In the genomic region with DNA sequence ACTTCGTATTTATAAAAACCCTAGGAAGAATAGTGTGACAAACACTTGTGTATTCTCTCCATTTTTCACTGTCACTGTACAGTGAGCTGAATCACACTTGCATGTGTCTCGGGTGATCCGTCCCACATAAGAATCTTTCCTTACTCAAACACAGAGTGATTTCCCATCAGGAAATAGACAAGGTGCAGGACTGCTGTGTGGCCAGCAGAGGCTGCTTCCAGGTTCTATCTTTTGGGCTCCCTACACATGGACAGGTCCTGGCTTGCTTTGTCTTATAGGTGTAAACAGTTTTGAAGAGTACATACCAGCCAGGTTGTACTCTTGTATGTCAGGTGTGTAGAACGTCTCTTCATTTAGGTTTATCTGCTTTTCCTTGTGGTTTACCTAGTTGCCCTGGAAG, we compare ENCODE assay signal across 34 mouse cellular contexts. TPM values are rescaled to one million over a fixed set of nuclear protein-coding genes. Genes with fewer than 3 reads are reported as not detected.
DNase-seq lines count a peak whose midpoint lies in the region; ATAC-seq and TF ChIP-seq lines count a peak whose summit lies in the region.
"Had no signal": no experiment of that assay in that cellular context is flagged by ENCODE, and none has a peak within 500 bp of the region (broad histone marks: within the 10 kb centered on the region; RNA-seq: fewer than 3 reads in every experiment).

No protein-coding gene starts in this region.

- no peak for ATAC-seq in heart, postnatal 0 days (ENCODE audit: insufficient read depth, low read depth)
- no peak for ATAC-seq in liver, embryonic 14.5 days (ENCODE audit: insufficient read depth)
- ATAC-seq in liver, embryonic 11.5 days (replicated peaks; ENCODE audit: low FRiP score) = no peak
- no peak for ATAC-seq in megakaryocyte progenitor cell, adult 5-6 weeks (replicated peaks; ENCODE audit: poor library complexity)
- ATAC-seq: hindbrain, embryonic 16.5 days; midbrain, embryonic 15.5 days had no signal

- no peak for TF ChIP-seq RAD21 in MEL (IDR thresholded peaks at IDR 0.05; ENCODE audit: low read depth, low read length)

- peak; percentile 10; the same call in 1 of the 2 replicates for TF ChIP-seq CTCF in heart, postnatal 0 days (IDR thresholded peaks at IDR 0.05; ENCODE audit: low read depth)
- TF ChIP-seq CTCF in liver, embryonic 14.5 days (IDR thresholded peaks at IDR 0.05; ENCODE audit: low read depth) = 0 out of 2 replicates have a peak, but pooled peaks have one; percentile 25
- TF ChIP-seq CTCF in MEL (IDR thresholded peaks at IDR 0.05 in 2 of 3, conservative IDR thresholded peaks at IDR 0.05 in 1 of 3; ENCODE audit: control insufficient read depth in 1 of 3, insufficient read depth in 1 of 3, low read depth in 2 of 3, low read length in 3 of 3, poor library complexity in 1 of 3, severe bottlenecking in 1 of 3) = peak; percentile 2 to 24 (median 7); a peak in 3 of 6 replicates

- TF ChIP-seq EP300 in heart, postnatal 0 days (IDR thresholded peaks at IDR 0.05; ENCODE audit: low read depth) = no peak
- TF ChIP-seq EP300 in liver, embryonic 14.5 days (IDR thresholded peaks at IDR 0.05; ENCODE audit: low read depth) = no peak
- no peak for TF ChIP-seq EP300 in MEL (IDR thresholded peaks at IDR 0.05; ENCODE audit: low read depth in 1 of 2, low read length in 2 of 2)

- H3K79me2 ChIP-seq in MEL (ENCODE audit: control insufficient read depth, insufficient read depth, low read length, poor library complexity) = peaks cover 27% of the 10 kb centered on the region

- no peak overlapping the region for H3K9ac ChIP-seq in heart, postnatal 0 days (replicated peaks; ENCODE audit: low read depth, low read length)
- H3K9ac ChIP-seq in liver, embryonic 14.5 days (replicated peaks) = no peak overlapping the region
- H3K9ac ChIP-seq in liver, embryonic 11.5 days (ENCODE audit: low read depth, low read length) = no peak overlapping the region
- no peak overlapping the region for H3K9ac ChIP-seq in MEL (ENCODE audit: control insufficient read depth, low read depth, low read length, poor library complexity, severe bottlenecking)
- H3K9ac ChIP-seq: embryonic facial prominence, embryonic 12.5 days; forebrain, embryonic 12.5 days; heart, embryonic 15.5 days; kidney, embryonic 15.5 days; limb, embryonic 13.5 days; liver, embryonic 15.5 days; midbrain, embryonic 15.5 days; neural tube, embryonic 13.5 days had no signal

- TF ChIP-seq POLR2A in MEL (IDR thresholded peaks at IDR 0.05; ENCODE audit: control insufficient read depth in 1 of 2, insufficient read depth in 1 of 2, low read depth in 1 of 2, low read length in 2 of 2, poor library complexity in 1 of 2) = no peak

- H3K36me3 ChIP-seq in heart, postnatal 0 days (replicated peaks; ENCODE audit: control insufficient read depth, insufficient read depth, low read length) = peaks cover 58% of the 10 kb centered on the region
- H3K36me3 ChIP-seq in liver, embryonic 14.5 days (replicated peaks; ENCODE audit: control insufficient read depth, insufficient read depth, low read depth) = peaks cover 28% of the 10 kb centered on the region
- peaks cover 26% of the 10 kb centered on the region for H3K36me3 ChIP-seq in liver, embryonic 11.5 days (ENCODE audit: control insufficient read depth, insufficient read depth, low read length)
- H3K36me3 ChIP-seq in MEL (ENCODE audit: control insufficient read depth in 1 of 2, insufficient read depth in 2 of 2, low read length in 2 of 2) = peaks cover 12 to 25% of the 10 kb centered on the region in 2 experiments

- intact Hi-C loops in heart, postnatal 25 days (cut with DNase I) = no loop called here

- H3K27me3 ChIP-seq in heart, postnatal 0 days (ENCODE audit: control insufficient read depth, insufficient read depth, low read length) = no peaks in the 10 kb centered on the region
- no peaks in the 10 kb centered on the region for H3K27me3 ChIP-seq in liver, embryonic 14.5 days (ENCODE audit: control insufficient read depth, insufficient read depth, low read length)
- no peaks in the 10 kb centered on the region for H3K27me3 ChIP-seq in liver, embryonic 11.5 days (replicated peaks; ENCODE audit: control insufficient read depth, insufficient read depth, low read length)
- H3K27me3 ChIP-seq in MEL (ENCODE audit: control insufficient read depth in 1 of 2, insufficient read depth in 2 of 2, low read length in 2 of 2) = no peaks in the 10 kb centered on the region
- H3K27me3 ChIP-seq: embryonic facial prominence, embryonic 12.5 days; forebrain, embryonic 12.5 days; heart, embryonic 15.5 days; kidney, embryonic 15.5 days; limb, embryonic 13.5 days; liver, embryonic 15.5 days; midbrain, embryonic 15.5 days; neural tube, embryonic 13.5 days had no signal

- no peak overlapping the region for H3K4me2 ChIP-seq in heart, postnatal 0 days (ENCODE audit: low read depth, low read length)
- no peak overlapping the region for H3K4me2 ChIP-seq in liver, embryonic 14.5 days (ENCODE audit: low read depth)
- H3K4me2 ChIP-seq in liver, embryonic 11.5 days = no peak overlapping the region
- H3K4me2 ChIP-seq: embryonic facial prominence, embryonic 12.5 days; forebrain, embryonic 12.5 days; heart, embryonic 15.5 days; kidney, embryonic 15.5 days; limb, embryonic 13.5 days; liver, embryonic 15.5 days; midbrain, embryonic 15.5 days; neural tube, embryonic 13.5 days had no signal

- no peak overlapping the region for H3K4me3 ChIP-seq in heart, postnatal 0 days (ENCODE audit: low read depth, low read length)
- no peak overlapping the region for H3K4me3 ChIP-seq in liver, embryonic 14.5 days (ENCODE audit: insufficient read depth in 1 of 2, low read depth in 2 of 2, low read length in 2 of 2)
- no peak overlapping the region for H3K4me3 ChIP-seq in liver, embryonic 11.5 days (ENCODE audit: low read depth, low read length)
- H3K4me3 ChIP-seq in MEL (ENCODE audit: control insufficient read depth in 1 of 2, insufficient read depth in 1 of 2, low read depth in 2 of 2, low read length in 2 of 2) = no peak overlapping the region
- H3K4me3 ChIP-seq: embryonic facial prominence, embryonic 12.5 days; forebrain, embryonic 12.5 days; heart, embryonic 15.5 days; kidney, embryonic 15.5 days; limb, embryonic 13.5 days; liver, embryonic 15.5 days; midbrain, embryonic 15.5 days; myocyte; neural tube, embryonic 13.5 days had no signal

- WGBS in heart, postnatal 0 days = 85% methylated on average over 4 of the region's 4 CpGs
- 77% methylated on average over 4 of the region's 4 CpGs for WGBS in liver, embryonic 14.5 days (ENCODE audit: insufficient replicate concordance)
- WGBS in liver, embryonic 11.5 days = 85% methylated on average over 4 of the region's 4 CpGs

- H3K27ac ChIP-seq in heart, postnatal 0 days (ENCODE audit: low read depth) = no peak overlapping the region
- H3K27ac ChIP-seq in liver, embryonic 14.5 days = no peak overlapping the region
- H3K27ac ChIP-seq in liver, embryonic 11.5 days (ENCODE audit: low read depth, low read length) = no peak overlapping the region
- no peak overlapping the region for H3K27ac ChIP-seq in MEL (ENCODE audit: control insufficient read depth, low read depth, low read length)
- H3K27ac ChIP-seq: embryonic facial prominence, embryonic 12.5 days; forebrain, embryonic 12.5 days; heart, embryonic 15.5 days; kidney, embryonic 15.5 days; limb, embryonic 13.5 days; liver, embryonic 15.5 days; midbrain, embryonic 15.5 days; neural tube, embryonic 13.5 days had no signal

- H3K4me1 ChIP-seq in heart, postnatal 0 days (ENCODE audit: control insufficient read depth, insufficient read depth) = peaks cover 6% of the 10 kb centered on the region; the same call in 1 of the 2 replicates
- peaks cover 0 to 3% of the 10 kb centered on the region in 2 experiments; a peak in 2 of 4 replicates for H3K4me1 ChIP-seq in liver, embryonic 14.5 days (replicated peaks; ENCODE audit: control insufficient read depth in 2 of 2, insufficient read depth in 2 of 2, low read length in 1 of 2)
- H3K4me1 ChIP-seq in liver, embryonic 11.5 days (replicated peaks; ENCODE audit: control insufficient read depth, insufficient read depth, low read length) = no peaks in the 10 kb centered on the region
- H3K4me1 ChIP-seq in MEL (ENCODE audit: control insufficient read depth in 1 of 2, insufficient read depth in 2 of 2, low read length in 2 of 2) = peaks cover 0 to 6% of the 10 kb centered on the region in 2 experiments; a peak in 2 of 4 replicates

- H3K9me3 ChIP-seq in heart, postnatal 0 days (replicated peaks; ENCODE audit: control insufficient read depth, low read length) = no peaks in the 10 kb centered on the region
- H3K9me3 ChIP-seq in liver, embryonic 14.5 days (ENCODE audit: control insufficient read depth, low read length) = no peaks in the 10 kb centered on the region
- no peaks in the 10 kb centered on the region for H3K9me3 ChIP-seq in liver, embryonic 11.5 days (ENCODE audit: control insufficient read depth, low read length)
- no peaks in the 10 kb centered on the region for H3K9me3 ChIP-seq in MEL (replicated peaks; ENCODE audit: insufficient read depth, low read length)
- H3K9me3 ChIP-seq: embryonic facial prominence, embryonic 12.5 days; forebrain, embryonic 12.5 days; heart, embryonic 15.5 days; kidney, embryonic 15.5 days; limb, embryonic 13.5 days; liver, embryonic 15.5 days; midbrain, embryonic 15.5 days; neural tube, embryonic 13.5 days had no signal

- DNase-seq in heart, postnatal 0 days (ENCODE audit: low spot score) = no peak
- DNase-seq in heart, postnatal 25 days (ENCODE audit: low spot score) = no peak
- DNase-seq in liver, embryonic 14.5 days (ENCODE audit: low read depth in 3 of 3, low spot score in 3 of 3) = no peak
- DNase-seq in liver, embryonic 11.5 days (ENCODE audit: low spot score) = no peak
- peak; percentile 24 for DNase-seq in 416B (ENCODE audit: low read depth)
- DNase-seq in MEL (ENCODE audit: low read depth, low spot score) = peak; percentile 29
- DNase-seq in kidney, postnatal 25 days = no peak
- DNase-seq: adrenal gland, adult 2 months; cerebellum, adult 2 months; cerebellum, postnatal 25 days; kidney, adult 11 months; layer of hippocampus, postnatal 36 days; lung, postnatal 14 days; retina, postnatal 1 day; right cerebral cortex, postnatal 4 days; thymus, adult 18-20 months; thymus, postnatal 4 days had no signal

RNA-seq across cellular contexts. Expression of gene Rsl24d1, which starts 4.8 kb away (rescaled TPM):
- 51.6 and 65.0 TPM in 2 replicates for total RNA-seq in heart, postnatal 0 days (2014; rRNA removed; ENCODE audit: low replicate concordance)
- polyA plus RNA-seq in heart, postnatal 0 days (2015; fragmentation: Nextera tagmentation; extraction: Ambion mirVana) = 70.4 and 71.4 TPM in 2 replicates
- 10 to 100 TPM; 52.2 to 55.6 TPM for total RNA-seq in heart, postnatal 25 days (2021)
- polyA plus RNA-seq in liver, embryonic 14.5 days (2012; rRNA removed) = 22.3 and 29.7 TPM in 2 replicates
- 49.5 and 54.9 TPM in 2 replicates for polyA plus RNA-seq in liver, embryonic 14.5 days (2014; fragmentation: Nextera tagmentation; extraction: Ambion mirVana)
- polyA plus RNA-seq in liver, embryonic 11.5 days (2014; fragmentation: Nextera tagmentation; extraction: Ambion mirVana) = 156 and 157 TPM in 2 replicates
- 203 and 234 TPM in 2 replicates for total RNA-seq in MEL (2012; rRNA removed)
- 100 to 1,000 TPM in 1 of 2 experiments, not detected in 1; 195 TPM for polyA plus RNA-seq in MEL (2012; ENCODE audit: insufficient read depth in 1 of 2, insufficient read length in 2 of 2, low read depth in 1 of 2, low replicate concordance in 2 of 2, missing spikeins in 1 of 2)
- 137 and 140 TPM in 2 replicates for total RNA-seq in megakaryocyte progenitor cell, adult 5-6 weeks (2015)
- 232 and 254 TPM in 2 replicates for total RNA-seq in megakaryocyte progenitor cell, adult 5-6 weeks (2017)

RNA-seq across cellular contexts. Expression of gene Gm20509, which starts 15.7 kb away (rescaled TPM):
- not detected in 2 replicates for total RNA-seq in heart, postnatal 0 days (2014; rRNA removed; ENCODE audit: low replicate concordance)
- polyA plus RNA-seq in heart, postnatal 0 days (2015; fragmentation: Nextera tagmentation; extraction: Ambion mirVana) = not detected in 2 replicates
- total RNA-seq in heart, postnatal 25 days (2021) = not detected
- not detected in 2 replicates for polyA plus RNA-seq in liver, embryonic 14.5 days (2012; rRNA removed)
- not detected in 2 replicates for polyA plus RNA-seq in liver, embryonic 14.5 days (2014; fragmentation: Nextera tagmentation; extraction: Ambion mirVana)
- polyA plus RNA-seq in liver, embryonic 11.5 days (2014; fragmentation: Nextera tagmentation; extraction: Ambion mirVana) = not detected in 2 replicates
- total RNA-seq in MEL (2012; rRNA removed) = not detected in 2 replicates
- polyA plus RNA-seq in MEL (2012; ENCODE audit: insufficient read depth in 1 of 2, insufficient read length in 2 of 2, low read depth in 1 of 2, low replicate concordance in 2 of 2, missing spikeins in 1 of 2) = not detected
- total RNA-seq in megakaryocyte progenitor cell, adult 5-6 weeks (2015) = not detected in 2 replicates
- 0.37 TPM in 1 of 2 replicates, not detected in the other for total RNA-seq in megakaryocyte progenitor cell, adult 5-6 weeks (2017)
- total RNA-seq: gastrocnemius, adult 8-10 months; hematopoietic stem cell, adult 5-6 weeks; layer of hippocampus, postnatal 36 days; left cerebral cortex, postnatal 14 days; megakaryocyte-erythroid progenitor cell, adult 5-6 weeks had no signal
- polyA plus RNA-seq: adrenal gland, adult 2 months; cerebellum, adult 2 months; embryonic facial prominence, embryonic 12.5 days; forebrain, embryonic 12.5 days; gonadal fat pad, adult 2 months; heart, embryonic 15.5 days; hindbrain, embryonic 16.5 days; kidney, embryonic 15.5 days; limb, embryonic 13.5 days; liver, embryonic 15.5 days; midbrain, embryonic 15.5 days; myocyte; neural tube, embryonic 13.5 days; stomach, embryonic 14.5 days had no signal

RNA-seq across cellular contexts. Expression of gene Khdc3, which starts 16.4 kb away (rescaled TPM):
- not detected in 2 replicates for total RNA-seq in heart, postnatal 0 days (2014; rRNA removed; ENCODE audit: low replicate concordance)
- not detected in 2 replicates for polyA plus RNA-seq in heart, postnatal 0 days (2015; fragmentation: Nextera tagmentation; extraction: Ambion mirVana)
- not detected for total RNA-seq in heart, postnatal 25 days (2021)
- 0.05 and 0.08 TPM in 2 replicates for polyA plus RNA-seq in liver, embryonic 14.5 days (2012; rRNA removed)
- not detected in 2 replicates for polyA plus RNA-seq in liver, embryonic 14.5 days (2014; fragmentation: Nextera tagmentation; extraction: Ambion mirVana)
- polyA plus RNA-seq in liver, embryonic 11.5 days (2014; fragmentation: Nextera tagmentation; extraction: Ambion mirVana) = not detected in 2 replicates
- total RNA-seq in MEL (2012; rRNA removed) = not detected in 2 replicates
- not detected for polyA plus RNA-seq in MEL (2012; ENCODE audit: insufficient read depth in 1 of 2, insufficient read length in 2 of 2, low read depth in 1 of 2, low replicate concordance in 2 of 2, missing spikeins in 1 of 2)
- 0.44 and 0.78 TPM in 2 replicates for total RNA-seq in megakaryocyte progenitor cell, adult 5-6 weeks (2015)
- 0.20 and 0.92 TPM in 2 replicates for total RNA-seq in megakaryocyte progenitor cell, adult 5-6 weeks (2017)
- total RNA-seq: gastrocnemius, adult 8-10 months; megakaryocyte-erythroid progenitor cell, adult 5-6 weeks had no signal
- polyA plus RNA-seq: forebrain, embryonic 12.5 days; gonadal fat pad, adult 2 months; heart, embryonic 15.5 days; kidney, embryonic 15.5 days; myocyte; neural tube, embryonic 13.5 days had no signal

Comparison
In these comparisons a context has a peak if more than half of its experiments do, and no peak if none do; other contexts are left out.
1. DNase-seq: peak in 416B (single experiment) and MEL (single experiment); none in heart, postnatal 0 days (single experiment), heart, postnatal 25 days (single experiment), liver, embryonic 14.5 days (0 of 3), liver, embryonic 11.5 days (single experiment) and kidney, postnatal 25 days (0 of 2).
2. Peak in every context shown above with its lines, with median percentiles within 50 percentile points of each other: CTCF ChIP-seq.